Mouse (Mus musculus): ENCODE data around the gene Rmi1.
A peak's percentile ranks its signal among the peaks of the same experiment; 100 is the strongest.
"Not testable (repeated sequence)": the region's sequence is repeated elsewhere in the genome, so short reads cannot be mapped to it uniquely, and the experiment has no call there.

Gene Rmi1

GRCm38 (mm10) chr13:58402003-58402743, at the start of gene Rmi1:
TSS of gene Rmi1 (plus strand) at chr13:58402248.
- ATAC-seq (ENCODE audit: insufficient number of reproducible peaks, low FRiP score, low TSS enrichment), result peak; percentile 92

DNA sequence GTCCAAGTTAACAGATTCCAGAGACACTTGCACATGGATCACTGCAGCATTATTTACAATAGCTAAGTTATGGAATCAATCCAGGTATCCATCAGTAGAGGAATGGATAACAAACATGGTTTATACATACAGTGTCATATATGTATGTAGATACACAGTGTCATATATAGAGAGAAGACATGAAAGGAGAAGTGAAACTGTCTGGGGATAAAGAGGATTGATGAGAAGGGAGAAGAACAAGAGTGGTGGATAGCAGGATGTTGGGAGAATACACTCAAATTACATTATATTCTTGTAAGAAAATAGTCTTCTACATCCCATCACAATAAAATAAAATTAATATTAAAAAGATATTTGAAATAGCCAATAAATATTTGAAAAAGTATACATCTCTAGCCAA, 49.1 kb upstream of the Rmi1 start:
- no peak for ATAC-seq (ENCODE audit: insufficient number of reproducible peaks, low FRiP score, low TSS enrichment)

DNA sequence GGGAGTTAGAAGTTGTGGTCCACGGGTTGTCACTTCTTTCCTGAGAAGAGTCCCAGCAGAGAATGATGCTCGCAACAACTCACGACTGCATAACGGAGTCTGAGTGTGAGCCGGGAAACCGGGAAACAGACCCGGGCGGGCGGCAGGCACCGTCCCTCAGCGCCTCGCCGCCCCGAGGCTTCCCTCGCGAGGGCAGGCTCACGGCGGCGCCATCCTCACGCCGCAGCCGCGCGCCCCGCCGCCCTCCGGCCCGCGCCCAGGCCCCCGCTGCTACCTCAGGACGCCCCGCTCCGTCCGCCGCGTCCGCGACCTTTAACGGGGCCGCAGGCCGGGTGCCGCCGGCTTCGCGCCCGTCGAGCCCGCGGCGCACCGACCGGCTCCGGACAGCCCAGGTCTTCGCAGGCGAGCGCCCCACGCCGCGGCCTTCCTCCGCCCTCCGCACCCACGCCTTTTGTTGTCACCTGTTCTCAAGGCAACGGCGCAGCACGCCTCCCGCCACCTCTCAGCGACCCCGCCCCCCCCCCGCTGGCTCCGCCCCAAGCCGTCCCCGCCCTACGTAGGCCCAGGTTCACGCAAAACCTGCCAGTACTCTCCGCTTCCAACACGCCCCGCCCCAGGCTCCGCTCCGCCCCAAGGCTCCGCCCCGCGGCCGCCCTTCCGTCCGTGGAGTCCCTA, 43.3 kb upstream of the Rmi1 start, which contains the start of gene Kif27:
Kif27 (minus strand) TSS at position 494 of the 675 bp plus-strand sequence.
- peak; percentile 92 for ATAC-seq (ENCODE audit: insufficient number of reproducible peaks, low FRiP score, low TSS enrichment)

DNA sequence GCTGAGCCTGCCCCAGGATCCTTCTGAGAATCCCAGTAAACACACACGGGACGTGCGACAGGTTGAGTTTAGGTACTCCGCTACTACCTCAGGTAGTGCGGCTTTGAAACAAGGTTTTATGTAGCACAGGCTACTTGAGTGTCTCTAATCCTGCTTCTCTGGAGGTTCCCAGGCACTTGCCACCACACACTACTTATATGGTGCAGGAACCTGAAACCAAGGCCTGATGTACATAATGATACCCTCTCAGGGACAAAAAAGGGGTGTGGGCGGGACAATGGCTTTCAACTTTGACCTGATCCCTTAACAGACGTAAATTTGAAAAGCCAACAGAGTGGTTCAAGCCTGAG, 42.8 kb upstream of the Rmi1 start:
- ATAC-seq (ENCODE audit: insufficient number of reproducible peaks, low FRiP score, low TSS enrichment), result no peak

DNA sequence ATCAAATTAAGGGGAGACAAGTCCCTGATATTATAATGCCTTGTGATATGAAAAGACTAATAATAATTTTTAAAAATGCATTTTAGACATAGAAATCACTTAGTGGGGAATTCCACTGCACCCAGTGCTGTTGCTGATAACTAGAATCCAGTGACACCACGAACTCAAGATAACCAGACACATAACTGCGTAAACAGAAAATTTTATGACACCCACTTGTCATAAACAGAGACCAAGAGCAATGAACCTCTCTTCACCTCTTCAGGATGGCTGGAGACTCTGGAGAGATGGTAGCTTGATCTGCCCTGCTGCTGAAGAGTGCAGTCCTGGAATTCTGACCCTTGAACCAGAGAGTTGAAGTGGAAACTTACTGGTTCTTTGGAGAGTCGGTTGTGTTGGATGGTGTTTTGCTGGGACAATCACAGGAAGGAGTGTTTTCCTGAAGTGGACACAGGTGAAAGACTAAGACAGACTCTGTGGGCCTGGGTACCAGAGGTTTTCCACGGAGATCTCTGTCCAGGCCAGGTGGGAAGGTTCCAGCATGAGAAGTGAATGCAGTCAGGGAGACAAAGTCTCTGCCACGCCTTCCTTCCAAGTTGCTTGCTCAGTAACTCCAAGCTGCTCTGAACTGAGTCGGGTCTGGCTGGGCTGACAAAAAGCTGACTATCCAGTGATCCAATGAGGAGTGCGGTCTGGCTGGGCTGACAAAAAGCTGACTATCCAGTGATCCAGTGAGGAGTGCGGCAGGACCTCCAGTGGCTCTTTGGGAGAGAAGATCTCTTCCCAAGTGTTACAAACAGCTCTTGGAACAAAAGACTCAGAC, 37.5 kb upstream of the Rmi1 start:
- ATAC-seq (ENCODE audit: insufficient number of reproducible peaks, low FRiP score, low TSS enrichment), result no peak

DNA sequence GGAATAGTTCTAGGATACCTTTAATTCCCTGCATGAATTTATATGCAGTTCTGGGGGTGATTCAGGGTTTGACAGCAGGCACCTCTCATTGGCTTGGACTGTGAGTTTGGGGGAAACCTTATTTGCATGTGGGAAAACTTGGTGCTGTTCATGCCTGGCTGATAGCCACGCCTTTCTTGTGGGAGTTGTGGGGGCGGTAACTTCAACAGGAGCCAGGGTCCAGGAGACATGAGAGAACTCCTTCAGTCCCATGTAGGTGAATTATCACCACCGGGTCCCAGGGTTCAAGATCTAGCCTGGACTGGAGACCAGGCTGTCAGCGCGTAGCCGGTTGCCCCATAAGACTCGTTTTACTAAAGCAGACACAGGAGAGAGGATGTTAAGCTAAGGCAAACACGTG, 36.9 kb upstream of the Rmi1 start:
- not testable (repeated sequence) for ATAC-seq (ENCODE audit: insufficient number of reproducible peaks, low FRiP score, low TSS enrichment)

DNA sequence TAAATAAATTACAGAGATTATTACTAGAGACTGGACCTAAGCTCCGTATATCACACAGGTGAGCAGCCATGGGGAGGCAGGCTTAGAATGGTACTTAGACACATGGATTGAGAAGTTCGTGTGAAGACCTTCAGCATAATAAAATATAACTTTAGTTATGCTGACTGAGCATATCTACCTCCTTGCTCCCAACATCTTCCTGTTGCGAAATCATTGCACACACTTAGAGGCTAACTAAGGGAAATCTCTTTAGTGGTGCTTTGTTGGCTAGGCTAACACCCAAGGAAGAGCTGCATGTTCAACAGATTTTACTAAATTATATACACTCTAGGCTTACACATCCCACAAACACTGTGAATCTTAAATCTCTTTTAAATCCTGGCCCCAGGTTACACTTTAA, 35.7 kb upstream of the Rmi1 start:
- no peak for ATAC-seq (ENCODE audit: insufficient number of reproducible peaks, low FRiP score, low TSS enrichment)

- no peak for ATAC-seq (ENCODE audit: insufficient number of reproducible peaks, low FRiP score, low TSS enrichment)
Measured at GRCm38 (mm10) chr13:58367641-58368040, 34.4 kb upstream of the Rmi1 start.

- no peak for ATAC-seq (ENCODE audit: insufficient number of reproducible peaks, low FRiP score, low TSS enrichment)
Measured at GRCm38 (mm10) chr13:58368835-58369234, 33.2 kb upstream of the Rmi1 start.

GRCm38 (mm10) chr13:58372278-58373152, 29.5 kb upstream of the Rmi1 start:
- ATAC-seq (ENCODE audit: insufficient number of reproducible peaks, low FRiP score, low TSS enrichment), result no peak

- no peak for ATAC-seq (ENCODE audit: insufficient number of reproducible peaks, low FRiP score, low TSS enrichment)
Measured at GRCm38 (mm10) chr13:58373153-58373470, 28.9 kb upstream of the Rmi1 start.

DNA sequence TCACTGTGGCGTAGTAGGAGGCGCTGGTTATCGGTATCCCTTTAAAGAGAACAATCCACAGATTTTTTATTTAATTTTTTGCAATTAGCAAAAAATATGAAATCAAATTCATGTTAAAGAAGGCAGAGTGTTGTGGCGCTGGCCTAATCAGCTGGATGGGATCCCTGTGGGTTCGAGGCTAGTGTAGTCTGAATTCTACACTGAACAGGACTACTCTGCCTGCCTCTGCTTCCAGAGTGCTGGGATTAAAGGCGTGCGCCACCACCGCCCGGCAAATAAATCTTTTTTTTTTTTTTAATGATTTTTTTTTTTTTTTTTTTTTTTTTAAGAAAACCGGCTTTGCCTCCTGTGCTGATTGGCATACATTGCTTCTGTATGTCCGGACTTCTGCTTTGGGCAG, 17.7 kb upstream of the Rmi1 start:
- ATAC-seq (ENCODE audit: insufficient number of reproducible peaks, low FRiP score, low TSS enrichment), result no peak

- ATAC-seq (ENCODE audit: insufficient number of reproducible peaks, low FRiP score, low TSS enrichment), result peak; percentile 75; the same call in 1 of the 2 replicates
Measured at GRCm38 (mm10) chr13:58384779-58385546, 17.1 kb upstream of the Rmi1 start, which contains the start of gene 2210016F16Rik. TSS of gene 2210016F16Rik (minus strand) at chr13:58385225.

GRCm38 (mm10) chr13:58385547-58385920, 16.5 kb upstream of the Rmi1 start:
- ATAC-seq (ENCODE audit: insufficient number of reproducible peaks, low FRiP score, low TSS enrichment), result no peak

DNA sequence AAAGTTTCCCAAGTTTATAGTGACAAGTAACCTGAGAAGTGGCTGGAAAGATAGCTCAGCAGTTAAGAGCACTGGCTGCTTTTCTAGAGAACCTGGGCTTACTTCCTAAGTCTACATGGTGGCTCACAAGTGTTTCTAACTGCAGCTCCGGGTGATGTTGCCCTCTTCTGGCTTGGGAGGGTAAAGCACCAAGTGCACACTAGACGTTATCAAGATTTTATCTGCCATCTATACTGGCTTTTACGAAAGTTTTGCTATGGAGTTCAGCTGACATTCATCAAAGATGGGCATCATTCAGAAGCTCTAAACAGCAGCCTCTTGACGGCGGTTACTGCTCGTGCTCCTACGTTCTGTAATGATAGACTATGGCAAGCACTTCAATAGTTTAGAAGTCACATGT, 14.1 kb upstream of the Rmi1 start:
- no peak for ATAC-seq (ENCODE audit: insufficient number of reproducible peaks, low FRiP score, low TSS enrichment)

DNA sequence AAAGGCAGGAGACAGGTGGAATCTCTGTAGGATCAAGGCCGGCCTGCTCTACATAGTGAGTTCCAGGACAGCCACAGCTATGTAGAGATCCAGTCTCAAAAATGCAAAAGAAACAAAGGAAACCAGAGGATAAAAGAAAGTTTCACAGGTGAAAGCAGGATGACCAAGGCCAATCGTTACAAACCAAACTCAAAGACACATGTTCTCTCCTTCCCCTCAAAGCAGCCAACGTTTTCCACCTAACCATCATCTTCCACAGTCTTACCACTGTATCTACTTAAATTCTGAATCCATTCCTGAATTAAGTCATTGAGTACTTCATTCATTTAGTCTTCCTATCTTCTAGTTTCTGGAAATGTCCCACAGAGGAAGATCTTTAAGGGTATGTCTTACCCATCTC, 13.7 kb upstream of the Rmi1 start:
- no peak for ATAC-seq (ENCODE audit: insufficient number of reproducible peaks, low FRiP score, low TSS enrichment)

DNA sequence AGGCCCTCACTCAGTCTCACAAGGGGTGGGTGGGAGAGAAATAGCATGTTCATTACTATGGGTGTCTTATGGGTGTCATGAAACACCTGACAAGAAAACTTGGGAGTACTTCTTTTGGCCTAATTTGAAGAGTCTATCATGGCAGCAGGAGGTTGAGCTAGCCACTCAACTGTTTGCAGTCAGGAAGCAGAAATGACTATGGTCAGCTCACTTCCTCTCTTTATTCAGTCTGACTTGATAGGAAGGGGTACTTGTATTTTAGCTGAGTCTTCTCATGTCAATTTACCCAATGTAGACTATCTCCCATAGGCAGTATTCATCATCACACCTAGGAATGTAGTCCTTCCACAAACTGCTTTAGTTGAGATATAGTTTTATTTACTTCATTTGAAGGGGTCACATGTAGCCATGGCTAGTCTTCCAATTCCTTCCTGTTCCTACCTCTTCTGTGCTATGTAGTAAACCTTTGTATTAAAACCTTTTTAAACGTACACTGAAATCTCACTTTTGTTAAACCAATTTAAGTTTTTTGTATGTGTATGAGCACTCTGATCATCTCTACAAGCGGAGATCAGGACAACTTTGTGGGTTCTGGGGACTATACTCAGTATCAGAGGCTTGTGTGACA, 12.6 kb upstream of the Rmi1 start:
- ATAC-seq (ENCODE audit: insufficient number of reproducible peaks, low FRiP score, low TSS enrichment), result no peak

- not testable (repeated sequence) for ATAC-seq (ENCODE audit: insufficient number of reproducible peaks, low FRiP score, low TSS enrichment)
Measured at GRCm38 (mm10) chr13:58394392-58394791, 7.7 kb upstream of the Rmi1 start.

GRCm38 (mm10) chr13:58397651-58398050, 4.4 kb upstream of the Rmi1 start:
- ATAC-seq (ENCODE audit: insufficient number of reproducible peaks, low FRiP score, low TSS enrichment), result no peak
